ENCODE assay signal across 15 mouse cellular contexts in the genomic region with DNA sequence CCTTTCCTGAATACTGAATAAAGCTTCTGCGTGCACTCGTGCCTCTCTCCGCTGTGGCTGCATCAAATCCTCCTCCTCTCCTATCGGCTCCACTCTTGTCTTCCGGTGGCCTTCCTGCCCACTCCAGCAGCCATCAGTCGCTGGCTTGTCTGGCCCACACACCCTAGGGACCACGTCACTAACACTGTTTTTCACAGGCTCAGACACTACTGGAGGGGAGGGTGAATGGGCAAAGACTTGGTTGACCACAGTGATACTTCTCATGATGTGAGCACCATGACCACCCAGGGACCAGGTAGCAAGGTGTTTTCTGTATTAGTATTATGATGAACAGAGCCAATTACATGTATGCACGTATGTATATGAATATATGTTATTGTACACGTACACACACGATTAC. TPM values are rescaled to one million over a fixed set of nuclear protein-coding genes. Genes with fewer than 3 reads are reported as not detected.
DNase-seq lines count a peak whose midpoint lies in the region; ATAC-seq and TF ChIP-seq lines count a peak whose summit lies in the region.
"Had no signal": no experiment of that assay in that cellular context is flagged by ENCODE, and none has a peak within 500 bp of the region (broad histone marks: within the 10 kb centered on the region; RNA-seq: fewer than 3 reads in every experiment).

No protein-coding gene starts in this region.

- no peak overlapping the region; the same call in 1 of the 2 replicates for H3K9ac ChIP-seq in forebrain, embryonic 11.5 days (ENCODE audit: low read length)
- H3K9ac ChIP-seq in hindbrain, embryonic 13.5 days: peak overlapping the region; percentile 46
- H3K9ac ChIP-seq in midbrain, embryonic 15.5 days: no peak overlapping the region
- H3K9ac ChIP-seq: limb, embryonic 13.5 days had no signal

- no peak overlapping the region for H3K4me2 ChIP-seq in forebrain, embryonic 11.5 days (ENCODE audit: low read depth, low read length, severe bottlenecking)
- peak overlapping the region; percentile 29; the same call in 1 of the 2 replicates for H3K4me2 ChIP-seq in hindbrain, embryonic 13.5 days
- H3K4me2 ChIP-seq in midbrain, embryonic 15.5 days: peak overlapping the region; percentile 15
- H3K4me2 ChIP-seq: limb, embryonic 13.5 days had no signal

- TF ChIP-seq POLR2A in kidney, adult 2 months (IDR thresholded peaks at IDR 0.05; ENCODE audit: low read depth, low read length): no peak

- H3K4me3 ChIP-seq in forebrain, embryonic 11.5 days (ENCODE audit: low read depth, low read length): no peak overlapping the region
- no peak overlapping the region for H3K4me3 ChIP-seq in hindbrain, embryonic 13.5 days
- H3K4me3 ChIP-seq in midbrain, embryonic 15.5 days: no peak overlapping the region
- H3K4me3 ChIP-seq in kidney, adult 2 months (ENCODE audit: insufficient read depth, low read depth, low read length): no peak overlapping the region
- H3K4me3 ChIP-seq: limb, embryonic 13.5 days had no signal

- H3K27me3 ChIP-seq in forebrain, embryonic 11.5 days (ENCODE audit: control insufficient read depth, insufficient read depth, low read length): no peaks in the 10 kb centered on the region
- H3K27me3 ChIP-seq in hindbrain, embryonic 13.5 days: no peaks in the 10 kb centered on the region
- no peaks in the 10 kb centered on the region for H3K27me3 ChIP-seq in midbrain, embryonic 15.5 days (replicated peaks)
- H3K27me3 ChIP-seq in kidney, adult 2 months (replicated peaks; ENCODE audit: control insufficient read depth, insufficient read depth, low read length): no peaks in the 10 kb centered on the region
- H3K27me3 ChIP-seq: limb, embryonic 13.5 days had no signal

- no peak for TF ChIP-seq CTCF in kidney, adult 2 months (conservative IDR thresholded peaks at IDR 0.05; ENCODE audit: insufficient read depth, insufficient read length, low read depth, low read length)

- H3K4me1 ChIP-seq in forebrain, embryonic 11.5 days (replicated peaks; ENCODE audit: control insufficient read depth, insufficient read depth, low read length): peaks cover 16% of the 10 kb centered on the region; the same call in 1 of the 2 replicates
- H3K4me1 ChIP-seq in hindbrain, embryonic 13.5 days (replicated peaks): peaks cover 62% of the 10 kb centered on the region
- peaks cover 46% of the 10 kb centered on the region for H3K4me1 ChIP-seq in midbrain, embryonic 15.5 days
- H3K4me1 ChIP-seq in kidney, adult 2 months (ENCODE audit: control insufficient read depth, insufficient read depth, low read length): no peaks in the 10 kb centered on the region

- H3K9me3 ChIP-seq in forebrain, embryonic 11.5 days (ENCODE audit: control insufficient read depth, low read length): no peaks in the 10 kb centered on the region
- no peaks in the 10 kb centered on the region for H3K9me3 ChIP-seq in hindbrain, embryonic 13.5 days
- H3K9me3 ChIP-seq in midbrain, embryonic 15.5 days: no peaks in the 10 kb centered on the region

- no peaks in the 10 kb centered on the region for H3K36me3 ChIP-seq in forebrain, embryonic 11.5 days (ENCODE audit: control insufficient read depth, insufficient read depth, low read length)
- peaks cover 30% of the 10 kb centered on the region for H3K36me3 ChIP-seq in hindbrain, embryonic 13.5 days
- no peaks in the 10 kb centered on the region for H3K36me3 ChIP-seq in midbrain, embryonic 15.5 days (replicated peaks)
- no peaks in the 10 kb centered on the region for H3K36me3 ChIP-seq in kidney, adult 2 months (ENCODE audit: control insufficient read depth, insufficient read depth, low read length)
- H3K36me3 ChIP-seq: limb, embryonic 13.5 days had no signal

- H3K27ac ChIP-seq in forebrain, embryonic 11.5 days (ENCODE audit: low read depth, low read length): peak overlapping the region; percentile 51
- H3K27ac ChIP-seq in hindbrain, embryonic 13.5 days: peak overlapping the region; percentile 88
- peak overlapping the region; percentile 62 for H3K27ac ChIP-seq in midbrain, embryonic 15.5 days
- no peak overlapping the region for H3K27ac ChIP-seq in kidney, adult 2 months (ENCODE audit: insufficient read depth, low read depth, low read length)
- H3K27ac ChIP-seq: limb, embryonic 13.5 days; macrophage had no signal

- peak; percentile 53 for ATAC-seq in forebrain, embryonic 11.5 days (replicated peaks; ENCODE audit: low FRiP score)
- peak; percentile 38; the same call in 1 of the 2 replicates for ATAC-seq in hindbrain, embryonic 13.5 days (ENCODE audit: low FRiP score)
- ATAC-seq in midbrain, embryonic 15.5 days (replicated peaks): peak; percentile 27
- ATAC-seq: intestine, postnatal 0 days had no signal

- 76% methylated on average over 10 of the region's 10 CpGs for WGBS in forebrain, embryonic 11.5 days
- WGBS in hindbrain, embryonic 13.5 days: 41% methylated on average over 10 of the region's 10 CpGs
- WGBS in midbrain, embryonic 15.5 days: 44% methylated on average over 10 of the region's 10 CpGs
- 91% methylated on average over 10 of the region's 10 CpGs for WGBS in kidney, adult 2 months

- DNase-seq in ZHBTc4 (ENCODE audit: low read depth, low spot score): peak; percentile 22
- DNase-seq in forebrain, embryonic 11.5 days (ENCODE audit: low spot score): no peak
- no peak for DNase-seq in right cerebral cortex, postnatal 25 days
- DNase-seq in kidney, adult 2 months: no peak
- DNase-seq in adrenal gland, postnatal 4 days (ENCODE audit: low spot score in 2 of 2): no peak
- DNase-seq: cerebellum, adult 11 months; heart, adult 18-20 months; heart, postnatal 10 days; kidney, postnatal 36 days had no signal

RNA-seq across cellular contexts. Expression of gene Rab6b, which starts 34.7 kb away (rescaled TPM):
- polyA plus RNA-seq in forebrain, embryonic 11.5 days (2014; fragmentation: Nextera tagmentation; extraction: Ambion mirVana): 12.5 and 13.6 TPM in 2 replicates
- 80.2 and 83.1 TPM in 2 replicates for polyA plus RNA-seq in hindbrain, embryonic 13.5 days (2015; fragmentation: Nextera tagmentation; extraction: Ambion mirVana)
- 107 and 110 TPM in 2 replicates for polyA plus RNA-seq in midbrain, embryonic 15.5 days (2015; fragmentation: Nextera tagmentation; extraction: Ambion mirVana)
- 2.7 and 3.8 TPM in 2 replicates for polyA plus RNA-seq in kidney, adult 2 months (2012; rRNA removed)
- total RNA-seq in adrenal gland, postnatal 4 days (2021): 10 to 100 TPM in 1 of 2 experiments, 1 to 10 TPM in 1; 8.6 to 19.0 TPM
- total RNA-seq: MEL had no signal

RNA-seq across cellular contexts. Expression of gene Srprb, which starts 55.7 kb away (rescaled TPM):
- polyA plus RNA-seq in forebrain, embryonic 11.5 days (2014; fragmentation: Nextera tagmentation; extraction: Ambion mirVana): 59.4 and 66.6 TPM in 2 replicates
- polyA plus RNA-seq in hindbrain, embryonic 13.5 days (2015; fragmentation: Nextera tagmentation; extraction: Ambion mirVana): 48.9 and 51.0 TPM in 2 replicates
- polyA plus RNA-seq in midbrain, embryonic 15.5 days (2015; fragmentation: Nextera tagmentation; extraction: Ambion mirVana): 59.3 and 59.8 TPM in 2 replicates
- 35.4 and 44.4 TPM in 2 replicates for polyA plus RNA-seq in kidney, adult 2 months (2012; rRNA removed)
- total RNA-seq in adrenal gland, postnatal 4 days (2021): 10 to 100 TPM; 27.2 to 27.6 TPM
